Mouse (Mus musculus): ENCODE results near the gene Npepps. TPM values are rescaled to one million over a fixed set of nuclear protein-coding genes. Genes with fewer than 3 reads are reported as not detected.

Gene Npepps
- polyA plus RNA-seq, 1 experiment from 2014 or later, result 102 TPM

GRCm38 (mm10) chr11:97229396-97229795 lies 51.0 kb downstream of the Npepps start:
- no peaks in the 10 kb centered on the region for H3K27me3 ChIP-seq
- H3K9ac ChIP-seq, result no peak overlapping the region
- H3K27ac ChIP-seq (replicated peaks), result no peak overlapping the region
- H3K9me3 ChIP-seq (replicated peaks), result no peaks in the 10 kb centered on the region
- ATAC-seq (ENCODE audit: insufficient number of reproducible peaks, low FRiP score, low TSS enrichment, low read depth), result no peak
- WGBS, result 90% methylated on average over 2 of the region's 2 CpGs
- H3K36me3 ChIP-seq, result peaks cover 78% of the 10 kb centered on the region
- no peak overlapping the region for H3K4me3 ChIP-seq (replicated peaks)
- no peaks in the 10 kb centered on the region for H3K4me1 ChIP-seq
- no peak overlapping the region for H3K4me2 ChIP-seq (replicated peaks)

DNA sequence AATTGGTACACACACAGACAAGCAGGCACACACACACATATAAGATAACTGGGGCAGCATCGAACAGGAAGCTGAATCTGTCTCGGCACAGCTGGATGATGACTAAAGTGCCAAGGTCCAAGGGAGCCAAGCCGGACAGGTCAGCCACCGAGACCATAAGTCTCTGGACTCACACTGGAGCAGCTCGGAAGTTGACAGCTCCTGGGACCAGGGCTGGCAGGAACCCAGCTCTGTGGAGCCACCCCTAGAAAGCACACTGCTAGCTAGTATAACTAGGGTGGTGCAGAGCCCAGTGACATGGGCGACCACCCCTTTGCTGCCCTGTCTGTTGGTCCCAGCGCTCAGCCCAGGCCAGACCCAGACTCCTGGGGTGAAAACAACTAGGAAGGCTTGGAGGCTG lies 51.5 kb downstream of the Npepps start:
- H3K4me3 ChIP-seq (replicated peaks), result no peak overlapping the region
- H3K27ac ChIP-seq (replicated peaks), result no peak overlapping the region
- peaks cover 77% of the 10 kb centered on the region for H3K36me3 ChIP-seq
- 94% methylated on average over 7 of the region's 7 CpGs for WGBS
- H3K4me2 ChIP-seq (replicated peaks), result no peak overlapping the region
- H3K4me1 ChIP-seq, result no peaks in the 10 kb centered on the region
- no peaks in the 10 kb centered on the region for H3K9me3 ChIP-seq (replicated peaks)
- no peak for ATAC-seq (ENCODE audit: insufficient number of reproducible peaks, low FRiP score, low TSS enrichment, low read depth)
- no peak overlapping the region for H3K9ac ChIP-seq
- no peaks in the 10 kb centered on the region for H3K27me3 ChIP-seq

GRCm38 (mm10) chr11:97226131-97226530 lies 54.3 kb downstream of the Npepps start:
- no peak overlapping the region for H3K4me3 ChIP-seq (replicated peaks)
- H3K4me1 ChIP-seq, result no peaks in the 10 kb centered on the region
- WGBS, result 100% methylated on average over 1 of the region's 1 CpGs
- no peak overlapping the region for H3K9ac ChIP-seq
- H3K9me3 ChIP-seq (replicated peaks), result no peaks in the 10 kb centered on the region
- ATAC-seq (ENCODE audit: insufficient number of reproducible peaks, low FRiP score, low TSS enrichment, low read depth), result no peak
- H3K27ac ChIP-seq (replicated peaks), result no peak overlapping the region
- H3K4me2 ChIP-seq (replicated peaks), result no peak overlapping the region
- H3K27me3 ChIP-seq, result no peaks in the 10 kb centered on the region
- H3K36me3 ChIP-seq, result peaks cover 77% of the 10 kb centered on the region

DNA sequence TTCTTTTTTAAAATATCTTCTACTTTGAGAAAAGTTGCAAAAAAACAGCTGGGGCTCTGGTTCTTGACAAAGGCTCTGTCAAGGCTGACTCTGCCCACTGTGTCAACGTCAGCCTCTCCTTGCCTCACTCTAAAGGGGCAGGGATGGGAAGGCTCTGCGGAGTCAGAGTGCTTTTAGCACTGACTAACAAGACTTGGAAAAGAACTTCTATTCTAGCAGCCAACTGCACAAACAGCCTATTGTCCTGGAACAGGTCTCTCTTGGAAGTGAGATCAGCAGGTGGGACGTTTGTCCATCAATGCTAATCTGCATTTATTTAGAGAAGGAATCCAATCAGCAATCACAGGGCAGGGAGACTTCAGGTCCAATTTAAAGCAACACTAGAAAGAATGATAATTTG lies 57.0 kb downstream of the Npepps start:
- no peak overlapping the region for H3K27ac ChIP-seq (replicated peaks)
- no peaks in the 10 kb centered on the region for H3K4me1 ChIP-seq
- no peak overlapping the region for H3K4me3 ChIP-seq (replicated peaks)
- no peak for ATAC-seq (ENCODE audit: insufficient number of reproducible peaks, low FRiP score, low TSS enrichment, low read depth)
- 60% methylated on average over 3 of the region's 3 CpGs for WGBS
- H3K9me3 ChIP-seq (replicated peaks), result no peaks in the 10 kb centered on the region
- no peak overlapping the region for H3K4me2 ChIP-seq (replicated peaks)
- H3K27me3 ChIP-seq, result no peaks in the 10 kb centered on the region
- H3K36me3 ChIP-seq, result peaks cover 76% of the 10 kb centered on the region
- no peak overlapping the region for H3K9ac ChIP-seq

- ATAC-seq (ENCODE audit: insufficient number of reproducible peaks, low FRiP score, low TSS enrichment, low read depth), result no peak
- Histone ChIP-seq H3K4me3 (replicated peaks) (no peak overlapping the region), H3K27me3 (no peaks in the 10 kb centered on the region), H3K9me3 (replicated peaks) (no peaks in the 10 kb centered on the region), H3K4me2 (replicated peaks) (no peak overlapping the region), H3K36me3 (peaks cover 79% of the 10 kb centered on the region), H3K9ac (no peak overlapping the region), H3K27ac (replicated peaks) (no peak overlapping the region), H3K4me1 (no peaks in the 10 kb centered on the region)
- whole genome bisulfite sequencing, result 97% methylated on average over 2 of the region's 2 CpGs
These were observed 58.8 kb downstream of the Npepps start for GRCm38 (mm10) chr11:97221611-97222010.

DNA sequence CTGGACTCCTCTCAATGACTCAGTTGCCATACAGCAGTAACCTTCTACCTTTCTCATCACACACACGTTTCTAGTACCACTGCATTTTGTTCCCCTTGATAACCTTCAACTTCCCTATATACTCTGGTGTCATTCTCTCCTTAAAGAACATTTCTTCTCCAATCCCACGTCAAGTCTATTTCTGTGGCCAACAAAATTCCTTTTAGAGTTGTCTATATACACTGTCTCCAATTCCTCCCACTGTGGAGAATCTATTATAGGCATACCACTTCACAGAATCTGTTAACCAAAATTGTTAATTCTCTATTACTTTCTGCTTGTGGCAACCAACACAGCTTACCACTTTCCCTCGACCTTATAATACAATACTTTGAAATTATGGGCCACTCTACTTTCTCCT lies 60.2 kb downstream of the Npepps start:
- H3K4me3 ChIP-seq (replicated peaks), result no peak overlapping the region
- no peak overlapping the region for H3K4me2 ChIP-seq (replicated peaks)
- H3K27me3 ChIP-seq, result no peaks in the 10 kb centered on the region
- no peaks in the 10 kb centered on the region for H3K4me1 ChIP-seq
- H3K9me3 ChIP-seq (replicated peaks), result no peaks in the 10 kb centered on the region
- H3K9ac ChIP-seq, result no peak overlapping the region
- H3K36me3 ChIP-seq, result peaks cover 84% of the 10 kb centered on the region
- no peak overlapping the region for H3K27ac ChIP-seq (replicated peaks)
- WGBS, result 87% methylated on average over 3 of the region's 3 CpGs
- ATAC-seq (ENCODE audit: insufficient number of reproducible peaks, low FRiP score, low TSS enrichment, low read depth), result no peak

DNA sequence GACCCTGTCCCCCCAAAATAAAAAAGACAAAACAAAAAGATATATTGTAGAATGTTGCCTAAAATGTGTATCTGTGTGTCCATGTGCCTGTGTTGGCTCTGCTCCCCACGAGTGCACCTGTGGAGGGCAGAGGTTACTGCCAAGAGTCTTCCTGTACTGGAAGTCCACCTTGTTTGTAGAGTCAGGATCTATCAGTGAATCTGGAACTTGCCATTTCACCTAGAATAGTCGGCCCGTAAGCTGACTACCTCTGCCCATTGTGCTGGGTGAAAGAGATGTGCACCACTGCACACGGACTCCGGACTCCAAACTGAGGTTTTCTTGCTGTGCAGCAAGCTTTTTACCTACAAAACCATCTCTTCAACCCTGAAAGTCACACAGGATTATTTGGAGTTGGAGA lies 66.0 kb downstream of the Npepps start:
- H3K36me3 ChIP-seq, result peaks cover 91% of the 10 kb centered on the region
- no peaks in the 10 kb centered on the region for H3K27me3 ChIP-seq
- ATAC-seq (ENCODE audit: insufficient number of reproducible peaks, low FRiP score, low TSS enrichment, low read depth), result no peak
- no peak overlapping the region for H3K9ac ChIP-seq
- whole genome bisulfite sequencing, result 95% methylated on average over 5 of the region's 5 CpGs
- no peak overlapping the region for H3K4me3 ChIP-seq (replicated peaks)
- H3K27ac ChIP-seq (replicated peaks), result no peak overlapping the region
- H3K4me2 ChIP-seq (replicated peaks), result no peak overlapping the region
- H3K4me1 ChIP-seq, result no peaks in the 10 kb centered on the region
- no peaks in the 10 kb centered on the region for H3K9me3 ChIP-seq (replicated peaks)

- 85% methylated on average over 9 of the region's 9 CpGs for WGBS
- Histone ChIP-seq H3K9me3 (replicated peaks) (no peaks in the 10 kb centered on the region), H3K4me3 (replicated peaks) (no peak overlapping the region), H3K27me3 (no peaks in the 10 kb centered on the region), H3K4me1 (no peaks in the 10 kb centered on the region), H3K4me2 (replicated peaks) (no peak overlapping the region), H3K9ac (no peak overlapping the region), H3K27ac (replicated peaks) (no peak overlapping the region), H3K36me3 (peaks cover 83% of the 10 kb centered on the region)
- no peak for ATAC-seq (ENCODE audit: insufficient number of reproducible peaks, low FRiP score, low TSS enrichment, low read depth)
These were observed 69.6 kb downstream of the Npepps start for GRCm38 (mm10) chr11:97210728-97211400.

DNA sequence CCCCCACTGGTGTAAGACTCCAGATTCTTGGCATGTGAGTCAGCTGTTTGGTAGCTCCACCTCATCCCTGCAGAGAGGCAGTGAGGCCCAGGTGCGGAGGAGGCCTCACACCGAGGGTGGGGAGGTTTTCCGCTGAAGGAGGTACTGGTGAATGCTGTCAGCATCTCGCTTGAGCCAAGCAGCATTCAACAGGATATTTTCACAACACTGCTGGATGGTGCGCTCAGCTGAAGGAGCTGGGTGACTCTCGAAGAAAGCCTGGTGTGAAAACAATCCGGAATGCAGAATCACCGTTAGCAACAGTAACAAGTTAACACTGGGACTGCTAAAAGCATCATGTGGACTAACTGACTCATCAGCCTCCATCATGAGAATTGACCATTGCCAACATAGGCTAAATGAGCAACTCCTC lies 73.4 kb downstream of the Npepps start:
- Histone ChIP-seq H3K4me3 (replicated peaks) (no peak overlapping the region), H3K4me2 (replicated peaks) (no peak overlapping the region), H3K4me1 (no peaks in the 10 kb centered on the region), H3K9ac (no peak overlapping the region), H3K9me3 (replicated peaks) (no peaks in the 10 kb centered on the region), H3K36me3 (peaks cover 50% of the 10 kb centered on the region), H3K27me3 (no peaks in the 10 kb centered on the region), H3K27ac (replicated peaks) (no peak overlapping the region)
- no peak for ATAC-seq (ENCODE audit: insufficient number of reproducible peaks, low FRiP score, low TSS enrichment, low read depth)
- 77% methylated on average over 8 of the region's 8 CpGs for WGBS

DNA sequence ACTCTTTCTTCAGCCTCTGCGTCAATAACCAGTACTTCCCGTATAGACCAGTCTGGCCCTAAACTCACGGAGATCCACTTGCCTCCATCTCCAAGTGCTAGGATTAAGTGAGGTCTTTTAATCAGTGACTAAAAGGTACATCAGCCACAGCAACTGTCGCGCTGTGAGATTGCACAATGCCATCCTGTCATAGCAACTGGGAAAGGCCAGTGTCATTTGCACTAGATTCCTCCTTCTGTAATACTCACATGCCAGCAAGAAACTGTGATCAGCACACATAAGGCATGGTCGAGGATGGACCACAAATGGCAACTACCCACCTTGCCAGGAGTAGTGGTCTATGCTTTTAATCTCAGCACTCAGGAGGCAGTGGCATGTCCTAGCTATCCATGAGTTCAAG lies 80.9 kb downstream of the Npepps start:
- Histone ChIP-seq H3K4me3 (replicated peaks) (no peak overlapping the region), H3K36me3 (no peaks in the 10 kb centered on the region), H3K27ac (replicated peaks) (no peak overlapping the region), H3K4me1 (no peaks in the 10 kb centered on the region), H3K9ac (no peak overlapping the region), H3K4me2 (replicated peaks) (no peak overlapping the region), H3K9me3 (replicated peaks) (no peaks in the 10 kb centered on the region), H3K27me3 (no peaks in the 10 kb centered on the region)
- WGBS, result 81% methylated on average over 6 of the region's 6 CpGs
- no peak for ATAC-seq (ENCODE audit: insufficient number of reproducible peaks, low FRiP score, low TSS enrichment, low read depth)

DNA sequence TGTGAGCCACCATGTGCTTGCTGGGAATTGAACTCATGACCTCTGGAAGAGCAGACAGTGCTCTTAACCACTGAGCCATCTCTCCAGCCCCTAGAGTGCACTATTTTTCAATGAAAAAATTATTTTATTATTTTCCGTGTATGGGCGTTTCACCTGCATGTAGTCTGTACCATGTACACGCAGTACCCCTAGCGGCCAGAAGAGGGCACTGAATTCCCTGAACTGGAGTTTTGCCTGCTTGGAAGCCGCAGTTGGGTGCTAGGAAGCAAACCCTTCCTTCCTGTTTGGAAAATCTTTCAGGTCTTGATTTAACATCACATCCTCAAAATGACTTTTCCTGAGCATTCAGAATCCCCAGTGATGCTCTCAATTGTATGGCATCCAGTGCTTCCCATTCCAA lies 81.8 kb downstream of the Npepps start:
- Histone ChIP-seq H3K9ac (no peak overlapping the region), H3K9me3 (replicated peaks) (no peaks in the 10 kb centered on the region), H3K4me2 (replicated peaks) (no peak overlapping the region), H3K27ac (replicated peaks) (no peak overlapping the region), H3K27me3 (no peaks in the 10 kb centered on the region), H3K4me1 (no peaks in the 10 kb centered on the region), H3K36me3 (peaks cover 4% of the 10 kb centered on the region; the same call in 1 of the 2 replicates), H3K4me3 (replicated peaks) (no peak overlapping the region)
- ATAC-seq (ENCODE audit: insufficient number of reproducible peaks, low FRiP score, low TSS enrichment, low read depth), result no peak
- WGBS, result 17% methylated on average over 5 of the region's 5 CpGs

GRCm38 (mm10) chr11:97197021-97197420 lies 83.4 kb downstream of the Npepps start:
- no peak overlapping the region for H3K4me2 ChIP-seq (replicated peaks)
- H3K9me3 ChIP-seq (replicated peaks), result no peaks in the 10 kb centered on the region
- no peak overlapping the region for H3K27ac ChIP-seq (replicated peaks)
- no peak overlapping the region for H3K9ac ChIP-seq
- H3K27me3 ChIP-seq, result no peaks in the 10 kb centered on the region
- H3K4me3 ChIP-seq (replicated peaks), result no peak overlapping the region
- ATAC-seq (ENCODE audit: insufficient number of reproducible peaks, low FRiP score, low TSS enrichment, low read depth), result no peak
- peaks cover 4% of the 10 kb centered on the region; the same call in 1 of the 2 replicates for H3K36me3 ChIP-seq
- H3K4me1 ChIP-seq, result no peaks in the 10 kb centered on the region
- 77% methylated on average over 8 of the region's 8 CpGs for WGBS

Measured in embryonic facial prominence, embryonic 15.5 days (tissue).